Mouse (Mus musculus) brain, embryonic 14.5 days (tissue): ENCODE data around the gene Gm10570.

Experiments
- CTCF ChIP-seq: fragments of 200-500 bp; IDR thresholded peaks from 2 replicates; pipeline ENCODE4 v1.5.1; 2012; ENCODE audit warnings: inconsistent platforms, mild to moderate bottlenecking, moderate library complexity, borderline replicate concordance; ENCODE audit not compliant: insufficient read depth, insufficient read length; ENCODE audit errors: extremely low read depth
- POLR2A ChIP-seq: fragments of 200-500 bp; IDR thresholded peaks from 2 replicates; pipeline ENCODE4 v1.6.1; 2012; ENCODE audit warnings: mild to moderate bottlenecking, inconsistent platforms, borderline replicate concordance; ENCODE audit not compliant: poor library complexity, insufficient read depth, insufficient read length, severe bottlenecking; ENCODE audit errors: extremely low read depth

- TF ChIP-seq POLR2A (no peak), CTCF (no peak)
Measured at GRCm38 (mm10) chr4:130276573-130277176, 31.8 kb downstream of the Gm10570 start.
